Mouse (Mus musculus) cerebellum, adult 2 months (tissue): ENCODE data around the gene Cmah.

Source experiments
- CTCF ChIP-seq: fragments of 200-500 bp; IDR thresholded peaks from 2 replicates; pipeline ENCODE4 v1.5.1; 2011; ENCODE audit warnings: low read depth, mild to moderate bottlenecking, control low read depth, low read length, moderate library complexity, borderline replicate concordance; ENCODE audit not compliant: insufficient read depth
- POLR2A ChIP-seq: fragments of 200-500 bp; IDR thresholded peaks from 2 replicates; pipeline ENCODE4 v1.6.1; 2011; ENCODE audit warnings: low read length, control low read depth, borderline replicate concordance; ENCODE audit not compliant: insufficient read depth

- TF ChIP-seq POLR2A: no peak
- TF ChIP-seq CTCF: no peak
Measured at GRCm38 (mm10) chr13:24493784-24494183, 166.6 kb downstream of the Cmah start.
